Mouse (Mus musculus) erythroblast, embryonic 14.5 days (primary cell): ENCODE data around the gene Nudt6.

Experiments used
- GATA1 ChIP-seq: IDR thresholded peaks from 2 replicates; pipeline ENCODE4 v1.6.1; 2012; ENCODE audit warnings: low read length, inconsistent platforms, mixed read lengths
- TAL1 ChIP-seq: IDR thresholded peaks from 3 replicates; pipeline ENCODE4 v1.6.1; 2012; ENCODE audit warnings: low read length, inconsistent platforms, mixed read lengths

DNA sequence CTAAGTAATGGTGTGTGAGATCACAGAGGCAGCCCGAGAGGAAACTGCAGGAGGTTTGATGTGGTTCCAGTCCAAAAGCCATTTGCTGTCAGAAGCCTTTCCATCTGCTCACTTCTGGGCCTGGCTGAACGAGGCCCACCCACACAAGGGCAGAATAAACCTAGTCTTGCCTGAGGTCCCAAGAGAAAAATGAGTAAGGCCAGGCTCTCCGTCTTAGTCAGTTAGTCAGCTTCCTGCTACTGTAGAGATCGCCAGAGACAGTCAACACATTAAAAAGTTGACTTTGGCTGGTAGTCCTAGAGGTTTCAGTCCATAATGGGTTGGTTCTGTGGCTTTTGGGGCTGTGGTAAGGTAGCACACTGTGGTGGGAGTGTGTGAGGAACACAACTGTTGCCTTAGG is 49.6 kb downstream of the Nudt6 start:
- TF ChIP-seq GATA1 (no peak), TAL1 (no peak)
